Mouse (Mus musculus) CH12.LX (cell line): ENCODE data around the gene Gm20388.

Source experiments
- CHD2 ChIP-seq: IDR thresholded peaks from 2 replicates; pipeline ENCODE4 v1.6.1; 2011; ENCODE audit warnings: low read length, improper control_type of control experiment
- CTCF ChIP-seq, 2 experiments: IDR thresholded peaks in 1 of 2; conservative IDR thresholded peaks in 1 of 2; 2 replicates each; pipeline ENCODE4 v1.5.1; 2011 to 2012; ENCODE audit warnings: low read depth in 2 of 2, low read length in 2 of 2, improper control_type of control experiment in 1 of 2, inconsistent platforms in 1 of 2, mild to moderate bottlenecking in 1 of 2, moderate library complexity in 1 of 2
- E2F4 ChIP-seq: IDR thresholded peaks from 2 replicates; pipeline ENCODE4 v1.6.1; 2011; ENCODE audit warnings: low read depth, low read length, improper control_type of control experiment; ENCODE audit not compliant: insufficient replicate concordance
- EP300 ChIP-seq: IDR thresholded peaks from 2 replicates; pipeline ENCODE4 v1.6.1; 2011; ENCODE audit warnings: low read length, improper control_type of control experiment
- MAZ ChIP-seq: IDR thresholded peaks from 2 replicates; pipeline ENCODE4 v1.6.1; 2012; ENCODE audit warnings: low read depth, mild to moderate bottlenecking, inconsistent platforms, low read length, improper control_type of control experiment, moderate library complexity
- POLR2A ChIP-seq: IDR thresholded peaks from 2 replicates; pipeline ENCODE4 v1.6.1; 2011; ENCODE audit warnings: low read depth, mild to moderate bottlenecking, improper control_type of control experiment, low read length
- RAD21 ChIP-seq: IDR thresholded peaks from 2 replicates; pipeline ENCODE4 v1.6.1; 2011; ENCODE audit warnings: low read depth, mild to moderate bottlenecking, low read length, improper control_type of control experiment, moderate library complexity
- SMC3 ChIP-seq: IDR thresholded peaks from 2 replicates; pipeline ENCODE4 v1.6.1; 2011; ENCODE audit warnings: low read depth, low read length, improper control_type of control experiment
- USF1 ChIP-seq: IDR thresholded peaks from 2 replicates; pipeline ENCODE4 v1.6.1; 2014; ENCODE audit warnings: low read depth, mild to moderate bottlenecking, inconsistent platforms, low read length, improper control_type of control experiment
- ZC3H11A ChIP-seq: IDR thresholded peaks from 2 replicates; pipeline ENCODE4 v1.6.1; 2012; ENCODE audit warnings: low read depth, mild to moderate bottlenecking, inconsistent platforms, low read length, improper control_type of control experiment
- ZMIZ1 ChIP-seq: IDR thresholded peaks from 2 replicates; pipeline ENCODE4 v1.6.1; 2012; ENCODE audit warnings: low read depth, mild to moderate bottlenecking, inconsistent platforms, low read length, improper control_type of control experiment
- ZNF384 ChIP-seq: IDR thresholded peaks from 2 replicates; pipeline ENCODE4 v1.6.1; 2012; ENCODE audit warnings: low read depth, low read length, improper control_type of control experiment, inconsistent platforms

DNA sequence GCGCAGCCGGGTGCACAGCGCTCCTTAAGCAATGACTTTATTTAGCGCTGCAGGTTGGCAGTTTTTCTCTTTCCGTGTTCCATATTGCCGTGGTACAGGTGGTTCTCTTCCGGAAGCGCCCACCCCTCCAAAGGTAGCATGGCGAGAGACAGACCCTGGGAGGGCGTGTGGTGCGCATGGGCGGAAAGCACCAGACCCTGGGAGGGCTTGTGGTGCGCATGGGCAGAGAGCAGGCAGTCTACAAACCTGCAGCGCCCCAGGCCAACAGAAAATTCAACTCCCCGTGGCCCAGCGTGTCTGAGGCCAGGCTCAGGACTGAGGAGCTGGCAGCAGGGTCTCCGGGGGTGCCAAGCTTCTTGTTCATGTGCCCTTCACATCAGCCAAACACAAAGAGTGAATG lies 1660.2 kb downstream of the Gm20388 start:
- TF ChIP-seq EP300 (no peak), CHD2 (no peak), ZNF384 (no peak), POLR2A (no peak), E2F4 (no peak), CTCF (conservative IDR thresholded peaks at IDR 0.05 in 1 of 2, IDR thresholded peaks at IDR 0.05 in 1 of 2; ENCODE audit: low read depth in 2 of 2, low read length in 2 of 2) (no peak), ZC3H11A (no peak), USF1 (no peak), ZMIZ1 (no peak), RAD21 (no peak), SMC3 (no peak), MAZ (no peak)
